Mouse (Mus musculus): ENCODE results near the gene Rdh16.

DNA sequence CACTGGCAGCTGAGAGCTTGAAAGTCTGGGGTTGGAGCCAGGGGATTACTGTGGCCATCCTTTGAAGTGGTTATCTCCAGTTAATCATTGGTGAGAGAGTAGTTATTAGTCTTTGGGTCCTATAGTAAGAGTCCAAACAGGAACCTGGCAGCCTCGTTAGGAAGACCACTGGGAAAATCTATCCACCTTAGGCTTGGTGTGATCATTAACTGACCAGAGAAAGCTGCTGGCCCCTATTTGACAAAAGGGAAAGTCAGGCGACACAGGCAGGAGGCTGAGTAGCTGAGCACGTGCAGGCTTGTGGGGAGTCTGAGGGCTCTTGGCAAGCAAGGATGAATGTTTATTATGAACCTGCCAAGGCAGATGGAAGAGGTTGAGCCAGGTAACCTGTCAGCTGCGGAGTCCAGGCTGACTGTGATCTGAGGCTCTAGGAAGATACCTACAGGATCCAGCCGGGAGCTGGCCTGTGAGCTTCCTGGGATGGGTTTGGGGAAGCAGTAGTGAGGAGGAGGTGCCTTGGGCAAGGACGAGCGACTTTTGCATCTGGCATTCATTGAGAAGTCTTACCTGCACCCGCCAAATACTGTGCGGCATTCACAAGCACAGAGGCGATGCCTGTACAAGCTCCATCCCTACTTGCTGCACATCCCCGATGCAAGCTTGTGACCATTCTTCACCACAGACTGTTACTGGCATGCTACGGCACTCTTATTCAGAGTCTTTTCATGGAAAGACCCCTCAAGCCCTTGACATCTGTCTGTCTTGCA, 36.9 kb upstream of the Rdh16 start:
- TF ChIP-seq CTCF (IDR thresholded peaks at IDR 0.05), result no peak
- no peak for TF ChIP-seq POLR2A (IDR thresholded peaks at IDR 0.05; ENCODE audit: insufficient read depth, low read depth, low read length)
- TF ChIP-seq EP300 (IDR thresholded peaks at IDR 0.05; ENCODE audit: insufficient read depth, low read depth, low read length), result no peak
